Mouse (Mus musculus): Measurements from ENCODE around the gene Irf4.

DNA sequence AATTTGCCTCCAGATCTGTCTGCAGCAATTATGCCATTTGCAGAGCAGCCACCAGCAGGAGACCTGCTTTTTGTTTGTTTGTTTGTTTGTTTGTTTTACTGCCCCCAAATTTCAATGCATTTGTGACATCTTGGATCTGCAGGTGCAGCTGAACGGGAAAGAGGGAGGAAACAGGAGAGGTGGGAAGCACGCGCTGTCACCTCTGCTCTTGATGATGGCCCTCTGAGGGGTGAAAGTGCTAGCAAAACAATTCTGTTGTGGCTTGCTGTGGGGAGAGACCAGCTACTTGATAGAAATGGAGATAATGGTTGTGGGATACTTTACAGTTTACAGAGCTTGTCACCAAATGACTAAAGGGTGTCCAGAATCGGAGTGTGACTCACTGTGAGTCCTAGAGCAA lies 46.9 kb downstream of the Irf4 start:
- TF ChIP-seq CTCF (IDR thresholded peaks at IDR 0.05; ENCODE audit: low read depth, low read length): no peak
- TF ChIP-seq POLR2A (IDR thresholded peaks at IDR 0.05; ENCODE audit: borderline replicate concordance, low read depth, low read length): no peak
